Mouse (Mus musculus): ENCODE results near the gene Tnfrsf8.
"Not testable (repeated sequence)": the region's sequence is repeated elsewhere in the genome, so short reads cannot be mapped to it uniquely, and the experiment has no call there.

Tnfrsf8 gene

DNA sequence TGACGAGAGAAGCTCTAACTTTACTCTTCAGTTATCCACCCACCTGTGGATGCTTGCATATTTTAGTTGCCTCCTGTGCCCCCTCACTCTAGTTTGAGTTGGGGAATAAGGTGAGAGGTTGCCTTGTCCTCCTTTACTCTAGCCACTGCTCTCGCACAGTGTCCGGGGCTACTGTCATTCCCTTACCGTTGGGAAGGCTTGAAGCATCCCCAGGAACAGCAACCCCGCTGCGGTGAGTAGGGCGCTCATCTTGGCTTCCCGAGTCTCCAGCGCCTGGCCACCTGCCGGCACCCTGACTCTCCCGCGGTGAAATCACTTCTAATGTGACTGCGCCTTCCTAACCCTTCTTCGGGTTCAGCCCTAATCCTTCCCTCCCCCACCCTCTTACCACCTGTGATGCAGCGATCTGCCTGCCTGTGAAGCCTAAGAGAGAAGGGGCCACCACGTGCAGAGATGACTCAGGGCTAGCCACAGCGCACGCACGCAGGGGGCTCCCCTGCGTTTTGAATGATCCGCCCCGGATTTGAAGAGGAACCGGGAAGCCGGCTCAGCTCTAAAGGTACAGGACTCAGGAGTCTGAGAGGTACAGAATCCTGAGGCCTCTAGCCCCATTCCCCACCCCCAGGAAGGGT lies at the start of gene Tnfrsf8:
Gene Tnfrsf8 (minus strand): TSS at position 329 of the 632 bp plus-strand sequence.
- DNase-seq (ENCODE audit: low spot score): no peak

GRCm38 (mm10) chr4:145361635-145362034 lies 46.7 kb upstream of the Tnfrsf8 start:
- not testable (repeated sequence) for DNase-seq (ENCODE audit: low spot score)

DNA sequence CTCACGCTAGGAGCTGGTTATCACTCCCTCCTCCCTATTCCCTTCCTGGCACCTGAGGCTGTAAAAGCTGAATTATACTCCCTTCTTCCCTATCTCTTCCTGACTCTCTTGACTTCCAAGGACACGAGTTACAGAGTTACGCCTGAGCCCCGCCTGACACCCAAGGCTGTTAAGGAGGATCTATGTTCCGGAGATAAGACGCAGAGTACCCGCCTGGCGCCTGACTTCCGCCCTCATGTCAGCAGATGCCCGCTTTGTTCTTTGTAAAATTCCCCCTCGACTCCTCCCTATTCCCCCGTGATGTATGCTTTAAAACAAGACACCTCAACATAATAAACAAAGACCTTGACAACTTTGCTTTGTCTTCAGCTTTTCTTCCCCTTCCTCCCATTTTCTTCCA lies 46.1 kb upstream of the Tnfrsf8 start:
- peak; percentile 83 for DNase-seq (ENCODE audit: low spot score)

GRCm38 (mm10) chr4:145360567-145360966 lies 45.6 kb upstream of the Tnfrsf8 start:
- DNase-seq (ENCODE audit: low spot score): no peak

DNA sequence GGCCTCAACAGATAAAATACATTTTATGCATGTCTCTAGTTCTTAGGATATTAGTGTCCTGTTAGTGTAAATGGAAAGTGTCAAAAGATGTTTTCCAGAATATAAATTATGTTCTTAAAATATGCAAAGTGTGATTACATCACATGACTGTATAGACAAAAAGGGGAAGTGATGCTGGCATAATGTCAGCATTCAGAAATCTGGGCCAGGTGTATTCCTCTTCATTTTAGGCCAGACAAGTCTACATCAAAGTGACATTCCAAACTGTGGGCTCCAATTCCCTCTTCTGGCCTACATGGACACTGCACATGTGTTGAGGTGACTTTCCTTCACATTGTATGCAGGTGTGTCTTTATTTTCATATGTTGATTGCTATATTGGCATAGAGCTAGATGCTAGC lies 41.3 kb upstream of the Tnfrsf8 start:
- no peak for DNase-seq (ENCODE audit: low spot score)

- no peak for DNase-seq (ENCODE audit: low spot score)
These were observed 38.9 kb upstream of the Tnfrsf8 start for GRCm38 (mm10) chr4:145353855-145354254.

DNA sequence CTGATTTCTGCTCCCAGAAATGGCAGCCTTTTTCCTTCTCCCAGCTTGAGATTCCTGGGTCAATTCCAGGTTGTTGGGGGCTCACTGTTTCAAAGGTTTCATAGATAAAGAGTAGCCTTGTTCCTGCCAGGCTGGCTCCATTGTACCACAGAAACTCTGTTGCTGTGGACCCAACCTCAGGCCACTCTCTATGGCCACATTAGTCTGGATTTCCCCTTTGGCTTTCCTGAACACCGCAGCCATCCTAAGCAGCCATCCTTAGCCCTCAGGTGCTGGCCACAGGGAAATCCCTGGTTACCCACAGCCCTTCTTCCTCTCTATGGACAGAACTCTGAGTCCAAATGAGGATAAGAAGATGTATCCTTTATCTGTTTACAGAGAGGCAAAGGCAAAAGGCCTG lies 30.0 kb upstream of the Tnfrsf8 start:
- no peak for DNase-seq (ENCODE audit: low spot score)

DNA sequence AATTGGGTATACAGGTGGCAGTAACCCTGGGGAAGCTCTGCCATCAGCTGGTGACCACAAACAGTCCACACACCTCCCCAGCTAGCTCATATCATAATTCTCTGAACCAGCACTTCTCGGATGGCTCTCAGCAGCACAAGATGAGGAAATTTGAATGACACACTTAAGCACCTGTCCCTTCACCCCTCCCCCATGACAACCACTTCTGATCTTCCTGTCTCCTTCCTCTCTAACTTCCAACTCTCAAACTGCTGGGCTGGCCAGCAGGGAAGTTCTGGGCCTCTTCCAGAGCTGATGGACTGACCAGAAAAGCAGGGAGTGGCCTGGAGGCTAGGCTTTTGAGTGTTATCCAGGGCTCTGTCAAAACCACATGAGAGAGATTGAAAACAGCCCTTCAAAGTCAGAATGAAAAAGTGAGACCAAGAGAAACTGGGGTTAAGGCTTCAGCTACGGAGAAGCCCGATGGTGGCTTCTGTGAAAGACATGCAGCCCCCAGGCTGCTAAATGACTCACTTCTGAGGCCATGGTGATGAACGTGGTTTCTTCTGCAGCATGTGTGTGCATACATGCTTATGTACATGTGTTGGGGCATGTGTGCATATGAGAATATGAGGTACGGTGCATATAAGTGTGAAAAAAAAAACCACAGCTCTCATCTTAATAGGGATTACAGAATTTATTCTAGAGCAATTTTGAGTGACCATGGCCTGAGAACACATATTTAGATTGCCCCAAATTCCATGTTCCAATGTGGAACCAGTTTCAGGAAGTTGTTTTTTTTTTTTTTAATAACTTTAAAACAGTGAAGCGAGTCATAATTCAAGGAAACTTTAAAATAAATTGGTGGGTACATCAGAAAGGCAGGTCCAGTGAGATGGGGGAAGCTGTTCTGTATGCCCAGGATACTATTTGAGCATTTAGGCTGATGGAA lies 27.2 kb upstream of the Tnfrsf8 start:
- no peak for DNase-seq (ENCODE audit: low spot score)

- DNase-seq (ENCODE audit: low spot score): no peak
These were observed 23.2 kb upstream of the Tnfrsf8 start for GRCm38 (mm10) chr4:145337906-145338858.

DNA sequence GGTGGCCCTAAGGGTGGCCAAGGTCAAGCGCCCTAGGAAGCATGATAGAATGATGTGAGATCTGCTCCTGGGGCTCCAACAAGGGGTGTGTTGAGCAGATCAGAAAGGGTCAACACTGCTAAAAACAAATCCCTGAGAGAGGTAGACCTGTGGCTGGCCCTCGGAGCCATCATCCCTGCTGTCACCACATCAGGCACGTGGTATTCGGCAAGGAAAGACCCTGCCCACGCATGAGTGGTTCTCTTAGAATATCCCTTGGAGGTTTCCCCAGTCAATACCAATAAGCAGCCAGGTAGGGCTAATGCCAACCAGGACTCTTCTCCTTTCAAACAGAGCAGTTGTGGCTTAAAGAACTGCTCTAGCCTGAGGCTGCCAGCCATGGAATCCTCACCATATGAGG lies 21.6 kb upstream of the Tnfrsf8 start:
- no peak for DNase-seq (ENCODE audit: low spot score)

DNA sequence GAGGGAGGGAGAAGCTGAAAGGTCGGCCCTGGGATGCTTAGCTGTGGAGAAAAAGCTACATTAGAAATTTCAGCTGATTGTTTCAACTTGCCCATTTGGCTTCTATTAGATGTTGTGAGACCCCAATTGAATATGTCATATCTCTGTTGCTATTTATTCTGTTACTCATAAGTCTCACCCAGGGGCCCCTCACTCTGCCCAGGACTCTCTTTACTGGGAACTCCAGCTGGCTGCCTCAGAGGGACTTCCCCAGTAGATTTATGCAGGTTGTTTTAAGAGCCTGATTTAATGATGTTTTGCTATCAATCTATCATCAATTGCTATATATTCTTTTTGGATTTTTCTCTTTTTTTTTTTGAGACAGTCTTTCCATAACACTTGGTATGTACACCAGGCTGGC lies 21.1 kb upstream of the Tnfrsf8 start:
- no peak for DNase-seq (ENCODE audit: low spot score)

- no peak for DNase-seq (ENCODE audit: low spot score)
These were observed 8.7 kb upstream of the Tnfrsf8 start for GRCm38 (mm10) chr4:145323631-145324030.

DNA sequence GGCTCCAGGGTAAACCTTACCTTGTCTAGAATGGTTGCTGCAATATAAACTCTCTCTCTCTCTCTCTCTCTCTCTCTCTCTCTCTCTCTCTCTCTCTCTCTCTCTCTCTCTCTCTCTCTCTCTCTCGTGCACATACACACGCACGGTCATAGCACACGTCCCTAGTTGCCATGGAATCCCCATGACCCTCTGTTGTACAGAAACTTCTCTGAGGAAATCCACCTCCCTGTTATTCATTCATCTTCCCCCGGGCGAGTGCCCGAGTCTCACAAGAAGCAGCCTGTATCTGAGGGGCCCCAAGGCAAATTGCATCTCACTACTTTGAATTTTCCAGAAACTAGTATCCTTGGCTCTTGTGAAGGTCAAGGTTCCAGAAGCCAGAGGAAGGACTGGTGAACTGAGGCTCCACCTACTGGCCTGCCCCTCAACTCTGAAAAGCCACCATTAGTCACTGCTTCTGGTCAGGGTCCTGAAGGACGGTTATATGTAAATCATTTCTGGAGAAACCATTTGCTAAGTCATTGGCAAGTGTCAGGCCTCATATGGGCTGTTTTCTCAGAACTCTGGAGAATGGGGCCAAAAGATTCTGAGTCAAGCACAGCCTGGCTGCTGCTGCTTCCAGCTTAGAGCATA lies 8.1 kb upstream of the Tnfrsf8 start:
- DNase-seq (ENCODE audit: low spot score): no peak

DNA sequence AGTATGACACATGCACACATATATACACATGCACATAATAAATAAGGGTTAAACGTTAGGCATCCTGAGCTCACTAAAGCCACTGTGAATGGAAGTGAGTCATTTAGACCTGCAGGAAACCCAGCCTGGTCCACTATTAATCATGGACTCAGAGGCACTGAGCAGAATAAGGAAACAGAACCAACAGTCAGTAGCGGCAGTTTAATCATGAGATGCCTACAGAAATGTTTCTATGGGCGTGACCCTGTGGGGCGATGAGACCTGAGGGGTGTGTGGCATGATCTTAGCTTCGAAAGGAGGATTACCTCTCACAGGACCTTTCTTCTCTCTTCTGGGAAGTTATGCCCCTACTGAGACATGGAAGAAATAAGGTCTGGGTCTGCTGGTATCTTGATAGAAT lies 7.2 kb upstream of the Tnfrsf8 start:
- DNase-seq (ENCODE audit: low spot score): no peak

DNA sequence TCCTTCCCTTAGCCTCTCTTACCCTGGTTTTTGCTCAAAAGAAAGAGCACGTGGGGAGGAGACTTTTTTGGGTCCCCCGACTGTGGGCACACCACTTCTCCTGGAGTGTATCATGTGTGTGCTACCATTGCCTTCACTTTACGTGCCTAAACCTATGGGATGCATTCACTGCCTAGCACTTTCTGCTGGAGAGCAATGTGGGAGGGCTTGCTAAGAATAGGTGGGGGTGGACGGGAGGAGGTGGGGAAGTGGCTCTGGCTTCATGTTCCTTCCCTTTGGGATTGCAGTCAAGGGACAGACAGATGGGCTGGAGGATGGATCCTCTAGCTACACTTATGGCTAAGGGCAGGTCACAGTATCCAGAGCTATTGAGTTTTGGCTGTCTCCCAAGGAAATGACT lies 5.7 kb upstream of the Tnfrsf8 start:
- no peak for DNase-seq (ENCODE audit: low spot score)

DNA sequence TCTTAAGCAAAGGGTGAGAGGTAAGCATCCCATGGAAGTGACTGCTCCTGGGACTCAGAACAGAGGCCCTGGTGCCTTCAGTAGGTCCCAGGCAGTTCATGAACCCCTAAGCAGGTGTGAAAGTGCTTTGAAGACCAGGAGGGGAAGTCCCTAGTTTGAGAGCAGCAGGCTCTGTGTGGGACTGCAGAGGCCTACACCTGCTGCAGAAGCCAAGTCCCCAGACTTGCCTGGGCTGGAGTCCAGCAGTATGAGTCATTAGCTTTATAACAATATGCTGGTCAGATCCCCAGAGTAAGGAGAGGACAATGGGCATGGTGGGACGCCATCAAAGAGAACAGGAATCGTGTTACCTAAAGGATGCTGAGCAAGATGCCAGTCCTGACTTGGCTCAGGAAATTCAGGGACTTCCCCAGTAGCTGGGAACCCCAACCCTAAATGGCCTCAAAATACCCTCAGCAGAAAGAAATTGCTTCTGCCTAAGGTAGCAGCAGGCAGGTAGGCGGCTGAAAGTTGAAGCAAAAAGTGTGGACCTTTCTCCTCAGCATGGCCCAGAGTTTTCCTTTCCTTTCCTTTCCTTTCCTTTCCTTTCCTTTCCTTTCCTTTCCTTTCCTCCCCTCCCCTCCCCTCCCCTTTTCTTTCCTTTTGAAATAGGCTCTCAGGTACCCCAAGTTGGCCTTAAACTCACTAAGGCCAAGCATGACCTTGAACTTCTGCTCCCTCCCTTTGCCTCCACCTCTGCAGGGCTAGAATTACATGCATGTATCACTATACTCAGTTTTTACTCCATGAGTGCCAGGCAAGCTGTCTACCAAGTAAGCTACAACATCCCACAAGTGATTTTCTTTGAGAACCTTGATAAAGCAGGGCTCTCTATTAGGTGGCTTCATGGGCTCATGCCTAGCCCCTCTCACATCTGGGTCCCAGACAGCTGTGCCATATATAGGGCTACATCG lies 4.6 kb upstream of the Tnfrsf8 start:
- no peak for DNase-seq (ENCODE audit: low spot score)

DNA sequence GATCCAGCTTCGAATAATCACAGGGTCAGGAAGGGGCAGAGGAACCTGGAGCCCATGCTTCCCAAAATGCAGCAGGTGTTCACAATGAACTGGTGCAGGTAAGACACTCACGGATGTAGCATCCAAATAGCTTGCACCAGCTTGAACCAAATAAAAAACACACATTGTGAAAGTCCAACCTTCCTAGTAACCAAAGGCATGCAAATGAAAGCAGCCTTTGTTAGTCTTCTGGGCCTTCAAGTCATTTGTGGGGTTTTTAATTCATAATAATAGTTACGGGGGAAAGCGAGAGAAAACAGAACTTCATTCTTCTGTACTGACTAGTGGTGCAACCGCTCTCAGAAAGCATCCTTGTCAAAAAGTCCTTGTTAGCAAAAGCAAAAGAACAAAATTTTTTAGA lies 1.7 kb upstream of the Tnfrsf8 start:
- DNase-seq (ENCODE audit: low spot score): no peak

DNA sequence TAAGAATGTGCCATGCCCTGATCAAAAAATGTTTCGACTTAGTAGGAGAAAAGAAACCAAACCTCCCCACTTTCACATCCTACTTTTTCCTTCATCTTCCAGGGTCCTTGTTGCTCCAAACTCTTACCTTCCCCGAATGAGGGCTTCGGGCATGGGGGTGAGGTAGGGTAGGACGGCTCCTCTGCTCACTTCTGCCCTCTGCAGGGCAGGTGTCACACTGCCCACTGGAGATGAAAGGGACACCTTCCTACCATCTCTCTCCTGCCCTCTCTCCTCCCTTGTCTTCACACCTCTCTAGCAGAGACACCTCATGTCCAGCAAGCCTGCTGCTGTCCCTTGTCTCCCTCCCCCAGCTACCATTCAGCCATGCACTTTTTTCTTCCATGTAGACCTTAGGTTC lies 998 bp downstream of the Tnfrsf8 start:
- no peak for DNase-seq (ENCODE audit: low spot score)

DNA sequence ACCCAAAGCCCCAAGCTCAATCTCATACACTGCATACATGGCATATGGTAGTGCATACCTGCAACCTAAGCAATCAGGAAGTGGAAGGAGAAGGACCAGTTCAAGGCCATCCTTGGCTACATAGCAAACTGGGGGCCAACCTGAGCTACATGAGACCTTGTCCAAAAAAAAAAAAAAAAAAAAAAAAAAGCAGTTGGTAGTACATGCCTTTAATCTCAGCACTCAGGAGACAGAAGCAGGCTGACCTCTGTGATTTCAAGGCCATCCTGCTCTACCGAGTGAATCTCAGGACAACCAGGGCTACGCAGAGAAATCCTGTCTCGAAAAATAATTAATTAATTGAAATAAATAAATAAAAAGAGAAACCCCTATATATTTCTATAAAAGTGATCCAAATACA lies 1.7 kb downstream of the Tnfrsf8 start:
- no peak for DNase-seq (ENCODE audit: low spot score)

GRCm38 (mm10) chr4:145312530-145312929 lies 2.4 kb downstream of the Tnfrsf8 start:
- DNase-seq (ENCODE audit: low spot score): no peak

GRCm38 (mm10) chr4:145310859-145311258 lies 4.1 kb downstream of the Tnfrsf8 start:
- DNase-seq (ENCODE audit: low spot score): no peak
